Mouse (Mus musculus) kidney, embryonic 16.5 days (tissue): ENCODE results near the gene Gm16867. TPM values are rescaled to one million over a fixed set of nuclear protein-coding genes. Genes with fewer than 3 reads are reported as not detected.
"Not testable (repeated sequence)": the region's sequence is repeated elsewhere in the genome, so short reads cannot be mapped to it uniquely, and the experiment has no call there.

Experiments
- ATAC-seq: fragments of 200-750 bp; cut with Nextera tagmentation; 2 replicates; pipeline ENCODE4 v1.8.0; 2017; ENCODE audit warnings: moderate TSS enrichment; ENCODE audit not compliant: low FRiP score, low TSS enrichment
- H3K27ac ChIP-seq: fragments of 300-500 bp; sonication (generic); 2 replicates; pipeline ENCODE4 v1.5.1; 2014; ENCODE audit warnings: low read length
- H3K27me3 ChIP-seq: fragments of 300-500 bp; sonication (generic); 2 replicates; pipeline ENCODE4 v1.6.1; 2014; ENCODE audit warnings: low read length, control low read depth, mixed read lengths; ENCODE audit not compliant: insufficient read depth
- H3K36me3 ChIP-seq: fragments of 300-500 bp; sonication (generic); 2 replicates; pipeline ENCODE4 v1.6.1; 2014; ENCODE audit warnings: low read length, control low read depth, mixed read lengths; ENCODE audit not compliant: insufficient read depth
- H3K4me1 ChIP-seq: fragments of 300-500 bp; sonication (generic); 2 replicates; pipeline ENCODE4 v1.6.1; 2014; ENCODE audit warnings: low read length, control low read depth, mixed read lengths; ENCODE audit not compliant: insufficient read depth
- H3K4me2 ChIP-seq: fragments of 300-500 bp; sonication (generic); replicated peaks from 2 replicates; pipeline ENCODE4 v1.6.1; 2014; ENCODE audit warnings: low read depth, low read length
- H3K4me3 ChIP-seq: fragments of 300-500 bp; sonication (generic); 2 replicates; pipeline ENCODE4 v1.5.1; 2014; ENCODE audit warnings: mild to moderate bottlenecking, low read length
- H3K9ac ChIP-seq: fragments of 300-500 bp; sonication (generic); replicated peaks from 2 replicates; pipeline ENCODE4 v1.6.1; 2014; ENCODE audit warnings: low read length
- H3K9me3 ChIP-seq: fragments of 300-500 bp; sonication (generic); 2 replicates; pipeline ENCODE4 v1.6.1; 2016; ENCODE audit warnings: low read length, control low read depth
- WGBS: fragments of 180-500 bp; shearing (Covaris S2); extraction: QIAGEN DNeasy Blood & Tissue Kit; methylation state at CpG from one replicate; pipeline ENCODE4 v1.1.7; 2014; 5-methylcytosine and 5-hydroxymethylcytosine counted together
- polyA plus RNA-seq: library from polyadenylated mRNA; unstranded; fragments of >200 nt; fragmentation: Nextera tagmentation; extraction: Ambion mirVana; gene quantifications from 2 replicates; pipeline ENCODE4 v1.2.1, GENCODE M21; 2015

Gene Gm16867
- polyA plus RNA-seq, 1 experiment from 2014 or later: not detected

GRCm38 (mm10) chr14:69507000-69507399 lies 3.8 kb upstream of the Gm16867 start:
- H3K36me3 ChIP-seq, H3K9ac ChIP-seq, H3K4me1 ChIP-seq, H3K9me3 ChIP-seq, H3K4me3 ChIP-seq, H3K27me3 ChIP-seq, H3K4me2 ChIP-seq, H3K27ac ChIP-seq, ATAC-seq: not testable (repeated sequence)
- no CpG with 5 or more reads among the region's 1 CpGs for WGBS

GRCm38 (mm10) chr14:69502440-69503150 lies 567 bp downstream of the Gm16867 start:
- not testable (repeated sequence) for H3K9me3 ChIP-seq, H3K4me2 ChIP-seq, H3K27ac ChIP-seq, H3K9ac ChIP-seq, H3K36me3 ChIP-seq, H3K27me3 ChIP-seq, H3K4me3 ChIP-seq, H3K4me1 ChIP-seq
- no CpG with 5 or more reads among the region's 73 CpGs for whole genome bisulfite sequencing
- ATAC-seq: peak; percentile 77

GRCm38 (mm10) chr14:69496259-69496658 lies 6.9 kb downstream of the Gm16867 start:
- H3K4me1 ChIP-seq, ATAC-seq, H3K36me3 ChIP-seq, H3K27ac ChIP-seq, H3K4me3 ChIP-seq, H3K4me2 ChIP-seq, H3K27me3 ChIP-seq, H3K9ac ChIP-seq, H3K9me3 ChIP-seq: not testable (repeated sequence)

GRCm38 (mm10) chr14:69494946-69495345 lies 8.2 kb downstream of the Gm16867 start:
- not testable (repeated sequence) for H3K27ac ChIP-seq, H3K4me1 ChIP-seq, H3K9me3 ChIP-seq, ATAC-seq, H3K36me3 ChIP-seq, H3K4me3 ChIP-seq, H3K9ac ChIP-seq, H3K27me3 ChIP-seq, H3K4me2 ChIP-seq
- no CpG with 5 or more reads among the region's 2 CpGs for WGBS

GRCm38 (mm10) chr14:69494522-69494921 lies 8.6 kb downstream of the Gm16867 start:
- ATAC-seq: not testable (repeated sequence)

GRCm38 (mm10) chr14:69488001-69488400 lies 15.2 kb downstream of the Gm16867 start:
- H3K4me2 ChIP-seq, H3K9me3 ChIP-seq, H3K4me3 ChIP-seq, ATAC-seq, H3K36me3 ChIP-seq, H3K9ac ChIP-seq, H3K27me3 ChIP-seq, H3K27ac ChIP-seq, H3K4me1 ChIP-seq: not testable (repeated sequence)
- WGBS: no CpG with 5 or more reads among the region's 10 CpGs

More at GRCm38 (mm10) chr14:69494522-69494921, 8.6 kb downstream of the Gm16867 start:
- H3K4me1 ChIP-seq, H3K27ac ChIP-seq, H3K36me3 ChIP-seq, H3K9me3 ChIP-seq, H3K27me3 ChIP-seq, H3K4me3 ChIP-seq, H3K9ac ChIP-seq, H3K4me2 ChIP-seq: not testable (repeated sequence)
- WGBS: no CpG with 5 or more reads among the region's 3 CpGs

- H3K9me3 ChIP-seq, ATAC-seq: not testable (repeated sequence)
- WGBS: no CpG with 5 or more reads among the region's 18 CpGs
Measured at GRCm38 (mm10) chr14:69485466-69486135, 17.6 kb downstream of the Gm16867 start.

GRCm38 (mm10) chr14:69473941-69474646 lies 29.1 kb downstream of the Gm16867 start:
- H3K36me3 ChIP-seq, H3K27ac ChIP-seq, H3K4me1 ChIP-seq, H3K4me3 ChIP-seq, H3K4me2 ChIP-seq, H3K9me3 ChIP-seq, H3K9ac ChIP-seq, H3K27me3 ChIP-seq: not testable (repeated sequence)
- no CpG with 5 or more reads among the region's 11 CpGs for WGBS
- peak; percentile 71 for ATAC-seq

More at GRCm38 (mm10) chr14:69485466-69486135, 17.6 kb downstream of the Gm16867 start:
- H3K36me3 ChIP-seq, H3K9ac ChIP-seq, H3K4me3 ChIP-seq, H3K27me3 ChIP-seq, H3K4me1 ChIP-seq, H3K4me2 ChIP-seq, H3K27ac ChIP-seq: not testable (repeated sequence)

- not testable (repeated sequence) for H3K27me3 ChIP-seq, H3K4me3 ChIP-seq, H3K4me1 ChIP-seq, H3K9ac ChIP-seq, H3K36me3 ChIP-seq, ATAC-seq, H3K9me3 ChIP-seq, H3K27ac ChIP-seq, H3K4me2 ChIP-seq
- WGBS: no CpG with 5 or more reads among the region's 2 CpGs
Measured at GRCm38 (mm10) chr14:69473322-69473721, 29.8 kb downstream of the Gm16867 start.
